Mouse (Mus musculus): Measurements from ENCODE around the gene Bgn.

Bgn gene

GRCm38 (mm10) chrX:73483484-73483810 lies at the start of gene Bgn:
Bgn (plus strand) TSS chrX:73483602.
- no peak for DNase-seq (ENCODE audit: low spot score in 2 of 2)

GRCm38 (mm10) chrX:73435252-73435651 lies 48.1 kb upstream of the Bgn start, which contains the start of gene Trex2:
Trex2 (minus strand) TSS chrX:73435344.
- no peak for DNase-seq (ENCODE audit: low spot score in 2 of 2)

GRCm38 (mm10) chrX:73441428-73441827 lies 42.0 kb upstream of the Bgn start:
- DNase-seq (ENCODE audit: low spot score in 2 of 2) = no peak

- peak; percentile 38 to 73 for DNase-seq (ENCODE audit: low spot score in 2 of 2)
These were observed 31.5 kb upstream of the Bgn start for GRCm38 (mm10) chrX:73451949-73452348.

GRCm38 (mm10) chrX:73458877-73459392 lies 24.5 kb upstream of the Bgn start, which contains the start of gene Haus7:
Haus7 (minus strand) TSS chrX:73459044.
- DNase-seq (ENCODE audit: low spot score in 2 of 2) = peak; percentile 68 to 83

- no peak for DNase-seq (ENCODE audit: low spot score in 2 of 2)
These were observed 22.6 kb upstream of the Bgn start for GRCm38 (mm10) chrX:73460792-73461191.

- no peak for DNase-seq (ENCODE audit: low spot score in 2 of 2)
These were observed 17.8 kb upstream of the Bgn start for GRCm38 (mm10) chrX:73465483-73466186.

GRCm38 (mm10) chrX:73467446-73468241 lies 15.8 kb upstream of the Bgn start:
- DNase-seq (ENCODE audit: low spot score in 2 of 2) = no peak

- DNase-seq (ENCODE audit: low spot score in 2 of 2) = no peak
These were observed 15.1 kb upstream of the Bgn start for GRCm38 (mm10) chrX:73468330-73468729.

GRCm38 (mm10) chrX:73468752-73469151 lies 14.7 kb upstream of the Bgn start:
- no peak for DNase-seq (ENCODE audit: low spot score in 2 of 2)

GRCm38 (mm10) chrX:73471764-73472163 lies 11.6 kb upstream of the Bgn start:
- no peak for DNase-seq (ENCODE audit: low spot score in 2 of 2)

- DNase-seq (ENCODE audit: low spot score in 2 of 2) = no peak
These were observed 8.8 kb upstream of the Bgn start for GRCm38 (mm10) chrX:73474340-73475165.

- DNase-seq (ENCODE audit: low spot score in 2 of 2) = no peak
These were observed 7.6 kb upstream of the Bgn start for GRCm38 (mm10) chrX:73475658-73476256.

- DNase-seq (ENCODE audit: low spot score in 2 of 2) = no peak
These were observed 6.8 kb upstream of the Bgn start for GRCm38 (mm10) chrX:73476621-73477020.

- DNase-seq (ENCODE audit: low spot score in 2 of 2) = no peak
These were observed 5.9 kb upstream of the Bgn start for GRCm38 (mm10) chrX:73477500-73477899.

- no peak for DNase-seq (ENCODE audit: low spot score in 2 of 2)
These were observed 3.7 kb upstream of the Bgn start for GRCm38 (mm10) chrX:73479656-73480055.

- DNase-seq (ENCODE audit: low spot score in 2 of 2) = no peak
These were observed 3.1 kb upstream of the Bgn start for GRCm38 (mm10) chrX:73480334-73480733.

GRCm38 (mm10) chrX:73482643-73483483 lies 539 bp upstream of the Bgn start:
- DNase-seq (ENCODE audit: low spot score in 2 of 2) = no peak

GRCm38 (mm10) chrX:73484076-73484475 lies 674 bp downstream of the Bgn start:
- DNase-seq (ENCODE audit: low spot score in 2 of 2) = peak in 1 of 2 experiments; percentile 21

- DNase-seq (ENCODE audit: low spot score in 2 of 2) = no peak
These were observed 1.5 kb downstream of the Bgn start for GRCm38 (mm10) chrX:73484870-73485269.

- DNase-seq (ENCODE audit: low spot score in 2 of 2) = no peak
These were observed 3.5 kb downstream of the Bgn start for GRCm38 (mm10) chrX:73486920-73487319.
